Mouse (Mus musculus) forebrain, embryonic 13.5 days (tissue): ENCODE results near the gene Clstn2. TPM values are rescaled to one million over a fixed set of nuclear protein-coding genes. Genes with fewer than 3 reads are reported as not detected.

Experiments
- ATAC-seq: fragments of 200-750 bp; cut with Nextera tagmentation; 2 replicates; pipeline ENCODE4 v1.8.0; 2017
- H3K27ac ChIP-seq: fragments of 300-500 bp; sonication (generic); 2 replicates; pipeline ENCODE4 v1.5.1; 2015; ENCODE audit warnings: inconsistent platforms, mild to moderate bottlenecking, moderate library complexity
- H3K27me3 ChIP-seq: fragments of 300-500 bp; sonication (generic); 2 replicates; pipeline ENCODE4 v1.6.1; 2015; ENCODE audit warnings: mild to moderate bottlenecking, inconsistent platforms
- H3K36me3 ChIP-seq: fragments of 300-500 bp; sonication (generic); 2 replicates; pipeline ENCODE4 v1.6.1; 2015; ENCODE audit warnings: mild to moderate bottlenecking, inconsistent platforms; ENCODE audit not compliant: poor library complexity, severe bottlenecking
- H3K4me1 ChIP-seq: fragments of 300-500 bp; sonication (generic); 2 replicates; pipeline ENCODE4 v1.6.1; 2015; ENCODE audit warnings: inconsistent platforms
- H3K4me2 ChIP-seq: fragments of 300-500 bp; sonication (generic); 2 replicates; pipeline ENCODE4 v1.6.1; 2015; ENCODE audit warnings: inconsistent platforms, mild to moderate bottlenecking, moderate library complexity
- H3K4me3 ChIP-seq: fragments of 300-500 bp; sonication (generic); 2 replicates; pipeline ENCODE4 v1.5.1; 2015; ENCODE audit warnings: mild to moderate bottlenecking, inconsistent platforms
- H3K9ac ChIP-seq: fragments of 300-500 bp; sonication (generic); 2 replicates; pipeline ENCODE4 v1.6.1; 2015; ENCODE audit warnings: mild to moderate bottlenecking, inconsistent platforms
- H3K9me3 ChIP-seq: fragments of 300-500 bp; sonication (generic); replicated peaks from 2 replicates; pipeline ENCODE4 v1.6.1; 2016; ENCODE audit warnings: inconsistent platforms
- WGBS: fragments of 180-500 bp; shearing (Covaris S2); methylation state at CpG from one replicate; pipeline ENCODE4 v1.1.7; 2015; 5-methylcytosine and 5-hydroxymethylcytosine counted together
- polyA plus RNA-seq: library from polyadenylated mRNA; unstranded; fragments of >200 nt; fragmentation: Nextera tagmentation; extraction: Ambion mirVana; gene quantifications from 2 replicates; pipeline ENCODE4 v1.2.1, GENCODE M21; 2015

Gene Clstn2
- polyA plus RNA-seq, 1 experiment from 2014 or later: 3.8 TPM

DNA sequence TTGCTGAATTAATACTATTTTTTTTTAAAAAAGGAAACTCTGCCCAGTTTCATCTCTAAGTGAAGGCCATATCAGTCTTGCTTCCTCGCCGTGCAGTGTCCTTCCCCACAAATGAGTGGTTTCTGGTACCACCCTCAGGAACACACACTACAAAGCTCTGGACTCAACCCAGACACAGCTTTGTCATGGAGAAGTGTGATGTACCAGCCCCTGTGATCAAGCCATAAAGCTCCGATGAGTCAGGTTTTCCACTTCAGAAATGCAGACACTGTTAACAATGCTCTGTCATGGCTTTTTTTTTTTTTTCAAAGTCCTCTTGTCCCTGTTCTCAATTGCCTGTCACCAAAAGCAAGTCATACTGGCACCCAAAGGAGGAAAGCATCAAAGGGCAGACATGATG, 507.4 kb downstream of the Clstn2 start:
- no peaks in the 10 kb centered on the region for H3K9me3 ChIP-seq
- H3K36me3 ChIP-seq: no peaks in the 10 kb centered on the region
- no peak for ATAC-seq
- no peaks in the 10 kb centered on the region for H3K4me1 ChIP-seq
- 92% methylated on average over 3 of the region's 3 CpGs for WGBS
- no peaks in the 10 kb centered on the region for H3K27me3 ChIP-seq
- H3K9ac ChIP-seq: no peak overlapping the region
- no peak overlapping the region for H3K4me3 ChIP-seq
- no peak overlapping the region for H3K27ac ChIP-seq
- no peak overlapping the region for H3K4me2 ChIP-seq

DNA sequence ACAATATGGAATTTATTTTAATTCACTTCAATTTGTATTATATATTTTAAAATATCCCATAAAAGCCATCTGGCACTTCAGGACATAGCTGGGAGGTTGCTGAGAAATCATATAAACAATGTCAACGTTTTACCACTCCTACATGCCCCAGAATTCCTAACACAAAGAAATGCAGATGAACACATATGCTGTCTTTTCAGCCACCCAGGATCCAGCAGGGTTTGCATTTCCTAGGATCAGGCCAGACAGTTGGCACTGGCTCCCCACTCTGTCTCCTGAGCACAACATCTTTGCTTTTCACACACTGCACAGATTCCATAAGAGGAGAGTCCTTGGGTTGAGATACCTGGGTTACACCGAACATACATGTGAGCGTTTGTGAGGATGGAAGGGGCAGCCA, 508.1 kb downstream of the Clstn2 start:
- 81% methylated on average over 3 of the region's 3 CpGs for WGBS
- Histone ChIP-seq H3K27ac (no peak overlapping the region), H3K36me3 (no peaks in the 10 kb centered on the region)

DNA sequence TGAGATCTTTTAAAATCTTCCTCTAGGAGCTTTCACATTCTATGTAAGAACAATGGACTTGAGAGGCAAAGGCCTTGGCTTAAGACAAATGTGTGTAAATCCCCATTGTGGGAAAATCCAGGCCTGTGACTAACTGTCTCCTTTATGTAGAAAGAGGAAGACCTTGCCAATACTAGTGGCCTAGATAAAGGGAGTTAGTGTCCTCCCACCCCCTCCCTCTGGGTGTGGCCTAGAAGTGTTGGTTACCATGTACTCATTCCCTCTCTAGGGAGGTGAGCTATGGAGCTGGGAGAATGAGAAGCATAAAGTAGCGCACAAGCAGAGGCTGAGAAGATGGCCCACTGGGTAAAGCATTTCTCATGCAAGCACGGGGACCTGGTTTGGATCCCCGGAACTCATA, 512.2 kb downstream of the Clstn2 start:
- no peak for ATAC-seq
- no peak overlapping the region for H3K4me3 ChIP-seq
- no peak overlapping the region for H3K27ac ChIP-seq
- no peaks in the 10 kb centered on the region for H3K4me1 ChIP-seq
- H3K27me3 ChIP-seq: no peaks in the 10 kb centered on the region
- no peaks in the 10 kb centered on the region for H3K9me3 ChIP-seq
- 93% methylated on average over 3 of the region's 3 CpGs for WGBS
- H3K9ac ChIP-seq: no peak overlapping the region
- H3K4me2 ChIP-seq: no peak overlapping the region
- no peaks in the 10 kb centered on the region for H3K36me3 ChIP-seq

More for the DNA sequence above, 508.1 kb downstream of the Clstn2 start:
- Histone ChIP-seq H3K9me3 (no peaks in the 10 kb centered on the region), H3K9ac (no peak overlapping the region), H3K27me3 (no peaks in the 10 kb centered on the region), H3K4me1 (no peaks in the 10 kb centered on the region), H3K4me2 (no peak overlapping the region), H3K4me3 (no peak overlapping the region)
- ATAC-seq: no peak

DNA sequence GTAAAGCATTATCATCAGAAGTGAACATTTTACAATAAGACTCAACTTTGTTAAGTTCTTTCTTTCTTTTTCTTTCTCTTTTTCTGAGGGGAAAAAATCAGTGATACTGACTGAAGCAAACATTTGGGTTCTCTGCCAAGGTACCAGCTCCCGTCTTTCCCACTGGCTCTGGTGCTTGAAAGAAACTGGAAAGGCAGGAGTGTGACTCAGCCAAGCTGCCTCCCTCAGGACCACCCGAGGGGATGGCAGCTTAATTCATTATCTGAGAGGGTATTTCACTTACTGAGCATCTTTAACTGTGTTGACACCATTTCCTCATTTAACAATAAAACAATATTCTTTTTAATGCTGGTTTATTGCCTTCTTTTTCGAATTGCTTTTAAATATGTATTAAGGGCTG, 516.0 kb downstream of the Clstn2 start:
- no peak overlapping the region for H3K27ac ChIP-seq
- 61% methylated on average over 3 of the region's 3 CpGs for WGBS
- H3K4me1 ChIP-seq: no peaks in the 10 kb centered on the region
- H3K9me3 ChIP-seq: no peaks in the 10 kb centered on the region
- no peak overlapping the region for H3K9ac ChIP-seq
- no peak overlapping the region for H3K4me3 ChIP-seq
- no peak overlapping the region for H3K4me2 ChIP-seq
- no peak for ATAC-seq
- H3K27me3 ChIP-seq: no peaks in the 10 kb centered on the region
- H3K36me3 ChIP-seq: no peaks in the 10 kb centered on the region

DNA sequence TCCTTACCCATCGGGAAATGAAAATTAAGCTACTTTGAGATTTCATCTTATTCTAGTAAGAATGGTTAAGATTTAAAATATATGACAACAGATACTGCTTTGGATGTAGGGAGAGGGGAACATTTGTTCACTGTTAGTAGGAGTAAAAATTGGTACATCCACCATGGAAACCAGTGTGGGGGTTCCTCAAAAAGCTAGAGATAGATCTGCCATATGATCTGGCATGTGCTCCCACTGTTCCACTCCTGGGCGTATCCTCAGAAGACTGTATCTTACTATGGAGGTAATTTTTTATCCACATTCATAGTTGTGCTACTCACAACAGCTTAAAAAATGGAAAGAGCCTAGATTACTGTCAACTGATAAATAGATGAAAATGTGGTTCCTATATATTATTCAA, 518.3 kb downstream of the Clstn2 start:
- H3K36me3 ChIP-seq: no peaks in the 10 kb centered on the region
- H3K4me3 ChIP-seq: no peak overlapping the region
- no peaks in the 10 kb centered on the region for H3K9me3 ChIP-seq
- H3K27ac ChIP-seq: no peak overlapping the region
- H3K9ac ChIP-seq: no peak overlapping the region
- no peak for ATAC-seq
- H3K4me2 ChIP-seq: no peak overlapping the region
- WGBS: 89% methylated on average over 2 of the region's 2 CpGs
- H3K27me3 ChIP-seq: no peaks in the 10 kb centered on the region
- no peaks in the 10 kb centered on the region for H3K4me1 ChIP-seq

DNA sequence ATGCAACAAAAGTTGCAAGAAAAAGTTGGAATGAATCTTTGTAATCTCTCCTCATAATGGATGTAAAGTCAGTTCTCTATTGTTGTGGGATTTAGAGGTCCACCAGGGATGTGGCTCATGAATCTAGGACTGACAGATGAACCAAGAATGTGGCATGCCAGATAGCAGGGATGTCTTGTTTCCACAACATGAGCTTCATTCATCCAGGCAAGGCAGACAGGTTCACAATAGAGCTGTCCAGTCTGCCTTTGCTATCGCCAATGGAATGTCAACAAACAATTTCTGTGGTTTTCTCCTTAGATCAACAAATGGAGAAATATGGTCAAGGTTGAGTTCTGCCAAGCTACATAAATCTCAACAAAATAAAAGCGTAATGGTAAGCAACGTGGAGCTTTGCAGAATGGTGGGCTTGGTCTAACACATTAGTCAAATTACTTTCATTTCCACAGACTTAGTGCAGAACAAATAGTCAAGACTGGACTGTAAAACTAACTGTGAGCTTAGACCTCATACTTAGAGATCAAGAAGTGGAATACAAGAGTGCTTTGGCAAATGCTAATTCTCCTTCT, 520.6 kb downstream of the Clstn2 start:
- no peak for ATAC-seq
- 88% methylated on average over 3 of the region's 3 CpGs for WGBS
- H3K9me3 ChIP-seq: no peaks in the 10 kb centered on the region

DNA sequence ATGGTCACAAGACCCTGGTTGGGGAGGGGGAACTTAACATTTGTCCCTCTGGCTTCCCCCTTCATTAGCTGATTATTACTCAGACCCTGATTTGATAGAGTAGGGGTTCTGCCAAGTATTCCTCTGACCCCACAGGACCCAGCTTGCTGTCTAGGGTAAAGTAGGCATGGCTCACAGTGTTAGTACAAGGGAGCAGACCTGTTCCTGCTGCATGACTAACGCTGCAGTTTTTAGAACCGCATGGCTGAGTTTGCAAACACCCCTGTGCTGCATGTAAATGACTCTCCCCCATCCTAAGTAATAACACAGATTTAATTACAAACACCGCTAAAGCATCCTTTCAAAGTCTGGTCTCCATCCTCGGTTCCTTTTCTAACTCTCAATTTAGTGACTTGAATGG, 531.6 kb downstream of the Clstn2 start:
- ATAC-seq: no peak
- 37% methylated on average over 4 of the region's 4 CpGs for WGBS

More for the DNA sequence above, 520.6 kb downstream of the Clstn2 start:
- H3K27me3 ChIP-seq: no peaks in the 10 kb centered on the region
- H3K4me3 ChIP-seq: no peak overlapping the region
- H3K27ac ChIP-seq: no peak overlapping the region
- no peaks in the 10 kb centered on the region for H3K4me1 ChIP-seq
- H3K36me3 ChIP-seq: no peaks in the 10 kb centered on the region
- no peak overlapping the region for H3K9ac ChIP-seq
- H3K4me2 ChIP-seq: no peak overlapping the region

DNA sequence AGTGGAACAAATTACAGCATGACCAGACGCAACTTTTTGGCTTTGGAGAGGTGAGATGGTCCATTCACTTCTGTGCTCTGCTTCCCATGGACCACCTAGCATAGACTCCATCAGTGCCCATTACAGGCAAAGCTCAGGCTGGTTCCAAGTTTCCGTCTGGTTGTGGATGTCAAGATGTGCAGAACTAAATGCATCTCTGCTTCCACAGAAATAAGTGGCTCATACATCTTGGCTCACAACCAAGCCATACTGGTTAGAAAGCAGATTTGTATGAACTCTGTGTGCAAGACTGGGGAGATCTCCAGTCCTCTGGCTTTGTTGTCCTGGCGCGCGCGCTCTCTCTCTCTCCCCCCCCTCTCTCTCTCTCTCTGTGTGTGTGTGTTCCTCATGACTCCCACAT, 537.9 kb downstream of the Clstn2 start:
- no peaks in the 10 kb centered on the region for H3K4me1 ChIP-seq
- no peak overlapping the region for H3K27ac ChIP-seq
- 90% methylated on average over 6 of the region's 6 CpGs for WGBS
- H3K27me3 ChIP-seq: no peaks in the 10 kb centered on the region
- no peaks in the 10 kb centered on the region for H3K9me3 ChIP-seq
- no peak overlapping the region for H3K4me2 ChIP-seq
- H3K9ac ChIP-seq: no peak overlapping the region
- H3K4me3 ChIP-seq: no peak overlapping the region
- H3K36me3 ChIP-seq: no peaks in the 10 kb centered on the region
- no peak for ATAC-seq

More for the DNA sequence above, 531.6 kb downstream of the Clstn2 start:
- Histone ChIP-seq H3K27me3 (no peaks in the 10 kb centered on the region), H3K27ac (no peak overlapping the region), H3K36me3 (no peaks in the 10 kb centered on the region), H3K4me3 (no peak overlapping the region), H3K4me2 (no peak overlapping the region), H3K9ac (no peak overlapping the region), H3K4me1 (no peaks in the 10 kb centered on the region), H3K9me3 (no peaks in the 10 kb centered on the region)

DNA sequence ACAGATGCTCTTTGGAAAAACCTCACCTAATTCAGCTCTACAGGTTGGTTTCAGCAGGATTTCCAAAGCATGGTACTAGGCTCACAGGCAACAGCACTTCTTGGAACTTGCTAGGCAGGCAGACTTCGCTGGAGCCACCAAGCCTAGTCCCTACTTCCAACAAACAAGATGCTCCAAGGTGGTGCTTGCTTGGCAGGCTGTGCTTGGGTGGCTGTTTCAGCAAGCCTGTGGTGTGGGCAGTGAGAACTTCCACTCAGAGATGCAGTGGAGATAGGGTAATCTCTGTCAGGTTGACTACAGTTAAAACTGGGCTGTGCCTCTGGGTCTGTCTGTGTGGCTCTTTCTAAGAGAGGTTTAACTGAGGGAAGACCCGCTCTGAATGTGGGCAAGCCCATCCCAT, 541.4 kb downstream of the Clstn2 start:
- Histone ChIP-seq H3K36me3 (no peaks in the 10 kb centered on the region), H3K4me3 (no peak overlapping the region), H3K4me1 (no peaks in the 10 kb centered on the region), H3K4me2 (no peak overlapping the region), H3K27ac (no peak overlapping the region), H3K27me3 (no peaks in the 10 kb centered on the region), H3K9me3 (no peaks in the 10 kb centered on the region), H3K9ac (no peak overlapping the region)
- ATAC-seq: no peak
- 90% methylated on average over 2 of the region's 2 CpGs for WGBS

DNA sequence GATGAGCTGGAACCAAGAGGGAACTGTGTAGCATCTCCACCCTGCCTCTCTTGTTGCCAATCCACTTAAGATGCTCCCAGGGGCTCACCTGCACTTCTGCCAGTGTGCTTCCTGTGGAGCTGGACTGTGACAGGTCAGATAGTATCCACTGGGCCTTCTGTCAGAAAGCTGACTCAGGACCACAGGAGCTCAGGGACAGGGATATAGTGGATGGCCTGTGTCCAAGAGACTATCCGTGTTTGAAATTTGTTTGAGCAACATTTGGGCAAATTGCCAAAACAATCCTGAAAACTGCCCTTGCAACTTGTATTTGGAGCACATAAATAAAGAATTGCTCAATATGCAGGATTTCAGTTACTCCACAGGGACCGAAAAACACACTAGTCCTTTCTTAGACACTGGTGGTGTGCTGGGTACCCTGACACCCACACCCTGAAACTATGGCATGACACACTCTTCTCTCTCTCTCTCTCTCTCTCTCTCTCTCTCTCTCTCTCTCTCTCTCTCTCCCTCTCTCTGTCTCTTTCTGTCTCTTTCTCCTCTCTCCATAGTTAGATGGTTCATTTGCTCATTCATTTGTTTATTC, 542.3 kb downstream of the Clstn2 start:
- no peak overlapping the region for H3K27ac ChIP-seq
- no peaks in the 10 kb centered on the region for H3K27me3 ChIP-seq
- no peak for ATAC-seq
- H3K4me3 ChIP-seq: no peak overlapping the region
- no peak overlapping the region for H3K9ac ChIP-seq
- no peaks in the 10 kb centered on the region for H3K36me3 ChIP-seq
- 51% methylated on average over 2 of the region's 2 CpGs for WGBS
- H3K9me3 ChIP-seq: no peaks in the 10 kb centered on the region
- H3K4me1 ChIP-seq: no peaks in the 10 kb centered on the region
- no peak overlapping the region for H3K4me2 ChIP-seq

DNA sequence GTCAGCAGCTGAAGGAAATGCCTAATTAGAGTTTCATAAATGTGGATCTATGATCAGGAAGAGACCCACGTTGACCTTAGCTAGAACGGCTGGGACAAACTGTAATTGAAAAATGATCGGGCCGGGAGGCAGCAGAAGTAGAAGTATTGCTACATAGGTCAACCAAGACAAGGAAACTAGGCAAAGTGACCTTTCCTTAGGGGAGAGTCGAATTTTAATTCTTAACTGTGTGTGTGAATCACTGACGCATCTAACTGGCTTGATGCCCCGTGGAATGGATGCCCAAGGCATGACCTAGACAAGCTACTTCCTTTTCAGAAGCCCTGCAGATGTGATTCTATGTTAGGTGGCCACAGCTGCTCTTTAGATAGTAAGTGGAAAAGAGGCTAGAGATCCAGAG, 546.2 kb downstream of the Clstn2 start:
- ATAC-seq: no peak
- Histone ChIP-seq H3K27ac (no peak overlapping the region), H3K9me3 (no peaks in the 10 kb centered on the region), H3K4me1 (no peaks in the 10 kb centered on the region), H3K4me2 (no peak overlapping the region), H3K27me3 (no peaks in the 10 kb centered on the region), H3K4me3 (no peak overlapping the region), H3K36me3 (no peaks in the 10 kb centered on the region), H3K9ac (no peak overlapping the region)
- WGBS: 88% methylated on average over 7 of the region's 7 CpGs

DNA sequence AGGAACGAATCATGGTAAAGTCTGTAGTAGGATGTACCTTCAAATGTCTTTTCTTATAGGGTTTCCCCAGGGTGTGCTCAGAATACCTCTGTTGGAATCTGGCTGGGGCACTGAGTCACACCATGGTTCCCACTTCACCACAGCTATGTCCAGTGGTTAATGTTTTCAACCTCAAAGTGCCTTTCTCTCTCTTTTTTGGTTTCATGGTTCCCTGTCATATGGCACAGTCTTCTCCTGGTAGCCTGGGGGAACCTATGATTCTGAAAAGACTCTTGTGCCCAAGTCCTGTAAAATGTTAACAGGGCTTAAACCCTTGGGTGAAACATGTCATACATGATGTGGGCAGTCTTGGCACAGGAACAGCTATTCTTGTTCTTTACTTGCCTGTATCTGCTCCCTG, 551.8 kb downstream of the Clstn2 start:
- no peak for ATAC-seq
- Histone ChIP-seq H3K27me3 (no peaks in the 10 kb centered on the region), H3K9ac (no peak overlapping the region), H3K4me1 (no peaks in the 10 kb centered on the region), H3K27ac (no peak overlapping the region), H3K36me3 (no peaks in the 10 kb centered on the region), H3K9me3 (no peaks in the 10 kb centered on the region), H3K4me3 (no peak overlapping the region), H3K4me2 (no peak overlapping the region)
- 96% methylated on average over 1 of the region's 1 CpGs for WGBS

DNA sequence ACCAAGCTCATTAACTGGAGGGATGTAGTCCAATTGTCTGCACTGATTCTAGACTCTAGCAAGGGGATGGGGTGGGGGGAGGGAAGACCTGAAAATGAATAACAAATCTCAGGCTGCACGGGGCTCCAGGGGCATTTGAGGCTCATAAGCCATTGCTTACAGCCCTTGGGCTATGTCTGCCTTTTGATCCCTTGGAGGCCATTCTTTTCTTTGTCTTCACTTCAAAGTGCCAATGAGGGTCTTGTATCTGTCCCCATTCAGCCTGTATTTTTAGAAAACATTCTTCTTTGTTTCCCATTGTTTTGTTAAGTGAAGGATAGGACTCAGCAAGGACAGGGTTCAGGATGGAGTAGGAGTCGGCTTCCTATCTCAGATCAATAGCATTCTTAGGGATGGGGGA, 556.0 kb downstream of the Clstn2 start:
- 11% methylated on average over 2 of the region's 2 CpGs for WGBS
- no peak overlapping the region for H3K9ac ChIP-seq
- no peak overlapping the region for H3K4me3 ChIP-seq
- no peaks in the 10 kb centered on the region for H3K9me3 ChIP-seq
- no peak for ATAC-seq
- no peak overlapping the region for H3K27ac ChIP-seq
- no peaks in the 10 kb centered on the region for H3K27me3 ChIP-seq
- H3K4me1 ChIP-seq: no peaks in the 10 kb centered on the region
- H3K36me3 ChIP-seq: no peaks in the 10 kb centered on the region
- no peak overlapping the region for H3K4me2 ChIP-seq
